Mouse (Mus musculus): ENCODE results near the gene Tomm40.
A peak's percentile ranks its signal among the peaks of the same experiment; 100 is the strongest.

Tomm40 gene

DNA sequence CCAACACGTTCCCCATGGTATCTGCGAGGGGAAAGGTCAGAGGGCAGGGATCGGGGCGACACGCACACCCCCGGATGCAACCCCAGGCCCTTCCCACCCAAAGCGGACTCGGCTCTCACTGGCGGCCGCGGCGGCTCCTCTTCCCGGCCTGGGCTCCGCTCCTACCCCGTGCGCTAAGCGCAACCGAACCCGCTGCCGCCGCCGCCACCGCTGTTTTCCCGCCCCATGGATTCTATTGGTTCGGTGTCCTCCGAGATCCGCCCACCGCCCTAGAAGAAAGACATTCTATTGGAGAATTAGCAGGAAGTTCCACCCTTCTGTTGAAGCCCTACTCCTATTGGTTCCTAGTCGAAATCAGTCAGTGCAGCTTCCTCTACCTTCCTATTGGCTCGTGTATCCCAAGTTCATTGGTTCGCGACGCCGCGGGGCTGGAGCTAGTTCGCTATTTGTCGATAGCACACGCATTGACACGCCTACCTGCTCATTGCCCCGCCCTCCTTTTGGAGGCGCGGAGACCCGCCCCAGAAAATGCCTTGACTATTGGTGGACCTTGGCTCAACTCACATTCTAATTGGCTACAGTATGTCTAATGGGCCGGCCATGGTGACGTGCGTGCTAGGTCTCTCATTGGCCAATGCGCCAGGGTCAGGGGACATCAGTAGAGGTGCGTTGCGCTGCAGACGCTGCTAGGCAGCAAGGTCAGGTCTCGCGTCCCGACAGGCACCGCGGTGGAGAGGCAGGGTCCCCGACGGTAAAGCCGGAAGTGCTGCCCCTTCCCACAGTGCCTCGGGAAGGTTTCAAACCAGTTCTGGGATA is at the start of gene Tomm40:
Gene Tomm40, minus strand, starts transcription at position 200 of the 816 bp plus-strand sequence.
- peak; percentile 100 for DNase-seq (ENCODE audit: low spot score)

DNA sequence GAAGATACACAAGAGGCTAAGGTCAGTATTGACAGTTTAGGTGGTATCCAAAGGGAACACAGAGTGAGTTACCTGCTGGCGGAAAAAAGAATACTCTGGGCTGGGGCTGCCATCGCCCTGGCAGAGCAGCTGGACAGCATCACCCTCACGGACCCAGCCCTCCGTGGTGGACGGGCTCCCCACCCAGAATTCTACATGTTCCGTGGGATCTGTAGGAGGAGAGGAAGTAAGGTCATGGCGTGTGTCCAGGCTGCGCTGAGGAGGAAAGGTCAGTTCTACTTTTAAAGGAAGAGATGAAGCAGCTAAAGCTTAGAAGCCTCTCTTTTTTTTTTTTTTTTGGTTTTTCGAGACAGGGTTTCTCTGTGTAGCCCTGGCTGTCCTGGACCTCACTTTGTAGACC is 49.3 kb upstream of the Tomm40 start:
- DNase-seq (ENCODE audit: low spot score), result no peak

DNA sequence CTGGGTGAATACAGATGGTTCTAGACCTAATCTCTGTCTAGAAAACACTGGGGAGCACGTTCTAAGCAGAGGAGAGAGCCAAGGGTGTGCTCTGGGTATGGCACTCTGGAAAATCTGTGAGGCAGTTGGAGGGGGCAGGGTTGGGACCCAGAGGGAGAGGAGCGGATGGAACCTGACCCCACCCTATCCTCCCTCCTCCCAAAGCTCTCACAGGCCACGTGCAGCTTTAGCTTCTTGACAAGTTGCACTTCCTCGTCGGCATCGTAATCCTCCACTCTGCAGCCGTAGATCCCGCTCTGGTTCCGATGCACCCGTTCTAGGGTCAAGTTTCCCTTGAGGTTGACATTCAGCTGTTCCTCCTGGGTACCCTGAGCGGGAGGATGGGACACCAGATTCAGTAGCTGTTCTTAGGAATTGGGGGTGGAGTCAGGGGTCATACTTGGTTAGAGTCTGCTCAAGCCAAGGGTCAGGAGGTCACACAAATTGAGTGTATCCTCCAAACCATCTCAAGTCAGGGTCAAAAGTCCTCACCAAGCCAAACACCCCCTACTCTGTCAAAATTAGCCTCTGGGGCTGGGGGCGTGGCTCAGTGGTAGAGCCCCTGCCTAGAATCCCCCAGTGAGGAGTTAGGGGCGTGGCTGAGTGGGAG is 48.7 kb upstream of the Tomm40 start:
- DNase-seq (ENCODE audit: low spot score), result no peak

DNA sequence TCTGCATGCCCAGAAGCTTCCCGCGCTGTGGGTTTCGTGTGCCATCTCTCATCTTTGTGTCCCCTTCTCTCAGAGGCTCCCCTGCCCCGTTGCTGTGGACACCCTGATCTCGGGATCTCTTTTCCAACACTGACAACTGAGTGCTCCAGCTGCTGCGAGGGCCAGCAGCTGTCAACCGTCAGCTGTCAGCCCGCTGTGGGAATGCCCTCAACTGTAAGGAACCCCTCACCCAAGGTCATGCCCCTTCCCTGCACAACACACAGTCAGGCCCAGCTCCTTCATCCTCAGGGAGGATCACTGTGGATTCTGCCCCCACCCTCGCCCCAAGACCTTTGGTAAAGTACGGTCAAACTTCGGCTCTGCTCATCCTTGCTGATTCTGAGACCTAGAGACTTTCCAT is 47.0 kb upstream of the Tomm40 start:
- DNase-seq (ENCODE audit: low spot score), result no peak

DNA sequence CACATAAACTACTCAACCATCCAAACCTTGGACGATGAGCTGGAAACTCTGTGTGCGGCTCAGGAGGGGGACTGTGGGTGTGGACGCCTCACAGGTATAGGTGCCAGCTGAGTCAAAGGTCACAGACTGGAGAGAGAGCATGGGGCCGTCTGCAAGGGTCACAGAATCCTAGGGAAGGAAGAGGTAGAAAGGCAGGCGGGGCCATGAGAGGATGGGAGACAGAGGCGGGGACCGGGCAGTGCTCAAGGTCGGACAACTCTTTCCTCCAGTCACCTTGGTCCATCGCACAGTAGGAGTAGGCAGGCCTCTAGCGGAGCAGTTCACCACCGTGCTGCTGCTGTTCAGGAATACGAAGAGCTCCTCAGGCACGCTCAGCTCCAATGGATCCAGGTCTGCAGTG is 44.8 kb upstream of the Tomm40 start:
- no peak for DNase-seq (ENCODE audit: low spot score)

DNA sequence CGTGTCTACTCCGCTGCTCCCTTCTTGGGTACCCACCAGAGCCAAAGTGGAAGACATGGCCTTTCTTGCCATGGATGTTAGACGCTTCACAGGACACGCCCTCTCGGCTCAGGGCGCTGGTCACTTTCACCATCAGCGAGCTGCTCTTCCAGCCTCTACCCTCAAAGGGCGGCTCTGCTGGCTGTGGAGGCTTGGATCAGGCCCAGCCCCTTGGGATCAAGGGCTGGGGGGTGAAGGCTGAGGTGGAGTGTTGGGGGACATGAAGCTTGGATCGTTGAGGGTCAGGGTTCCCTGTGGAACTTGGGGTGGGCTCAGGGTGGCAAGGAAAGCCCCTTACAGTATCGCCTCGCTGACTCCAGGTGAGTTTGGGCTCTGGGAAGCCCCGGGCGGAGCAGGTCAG is 43.4 kb upstream of the Tomm40 start:
- DNase-seq (ENCODE audit: low spot score), result no peak

DNA sequence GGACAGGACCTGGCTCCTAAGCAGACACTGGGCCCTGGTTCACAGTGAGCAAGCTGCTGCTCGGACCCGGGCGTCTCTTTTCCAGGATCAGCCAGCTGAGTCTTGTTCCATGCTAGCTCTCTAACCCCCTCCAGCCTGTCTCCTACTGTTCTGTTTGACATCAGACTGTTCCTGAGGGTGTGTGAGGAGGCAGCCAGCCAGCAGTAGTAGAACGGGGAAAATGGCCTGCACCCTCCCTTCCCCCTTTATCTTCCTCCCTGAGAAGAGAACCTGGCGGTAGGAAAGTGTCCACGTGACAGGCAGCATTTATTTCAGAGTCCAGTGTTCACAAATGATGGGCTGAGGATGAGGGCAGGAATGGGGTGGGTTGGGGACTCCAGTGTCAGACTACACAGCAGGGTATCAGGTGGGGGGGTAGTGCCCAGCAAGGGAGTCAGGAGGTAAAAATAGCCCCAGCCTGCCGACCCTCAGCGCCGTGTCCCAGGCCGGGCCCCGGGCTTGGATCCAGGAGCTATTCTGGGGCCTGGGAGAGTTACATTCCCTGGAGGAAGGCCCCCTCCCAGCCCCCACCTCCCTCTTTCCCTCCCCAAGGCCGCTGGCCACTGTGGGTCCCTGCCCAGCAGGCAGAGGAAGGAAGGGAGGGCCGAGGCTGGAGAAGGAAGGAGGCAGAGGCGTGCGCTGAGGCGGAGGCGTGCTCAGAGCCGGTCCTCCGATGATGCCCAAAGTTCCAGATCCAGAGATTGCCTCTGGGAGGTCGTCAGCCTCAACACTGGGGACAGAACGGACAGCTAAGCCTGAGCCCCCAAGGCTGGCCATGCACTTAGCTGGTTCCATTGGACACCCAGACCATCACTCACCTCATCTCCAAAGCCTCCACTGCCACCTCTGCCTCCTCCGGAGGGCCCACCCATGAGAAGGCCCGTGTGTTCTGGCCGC is 40.9 kb upstream of the Tomm40 start:
- DNase-seq (ENCODE audit: low spot score), result no peak

DNA sequence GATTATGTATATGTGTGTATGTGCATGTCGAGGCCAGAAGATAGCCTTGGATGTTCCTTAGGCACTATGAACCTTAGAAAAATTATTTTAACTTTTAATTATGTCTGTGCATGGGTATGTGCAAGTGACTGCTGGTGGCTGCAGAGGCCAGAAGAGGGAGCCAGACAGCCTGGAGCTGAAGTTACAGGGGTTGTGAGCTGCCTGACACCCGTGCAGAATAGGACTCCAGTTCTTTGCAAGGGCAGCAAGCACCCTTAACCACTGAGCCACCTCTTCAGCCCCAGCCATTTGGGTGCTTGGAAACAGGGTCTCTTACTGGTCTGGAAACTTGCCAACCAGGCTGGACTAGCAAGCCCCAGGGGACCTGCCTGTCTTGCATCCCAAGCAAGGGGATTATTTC is 39.8 kb upstream of the Tomm40 start:
- no peak for DNase-seq (ENCODE audit: low spot score)

DNA sequence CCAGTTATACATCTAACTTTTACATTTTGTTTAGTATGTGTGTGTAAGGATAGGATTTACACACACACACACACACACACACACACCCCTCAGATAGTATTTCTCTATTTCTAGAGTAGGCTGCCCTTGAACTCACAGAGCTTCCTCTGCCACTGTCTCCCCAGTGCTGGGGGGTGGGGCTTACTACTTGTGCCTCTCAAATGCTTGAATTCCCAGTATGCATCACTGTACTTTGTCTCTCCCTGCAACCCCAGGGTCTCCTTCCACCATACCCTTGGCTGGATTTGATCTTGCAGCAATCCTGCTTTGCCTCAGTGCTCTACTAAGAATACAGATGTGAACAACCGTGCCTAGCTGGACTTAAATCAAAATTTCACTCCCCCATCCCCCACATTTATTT is 38.8 kb upstream of the Tomm40 start:
- DNase-seq (ENCODE audit: low spot score), result no peak

DNA sequence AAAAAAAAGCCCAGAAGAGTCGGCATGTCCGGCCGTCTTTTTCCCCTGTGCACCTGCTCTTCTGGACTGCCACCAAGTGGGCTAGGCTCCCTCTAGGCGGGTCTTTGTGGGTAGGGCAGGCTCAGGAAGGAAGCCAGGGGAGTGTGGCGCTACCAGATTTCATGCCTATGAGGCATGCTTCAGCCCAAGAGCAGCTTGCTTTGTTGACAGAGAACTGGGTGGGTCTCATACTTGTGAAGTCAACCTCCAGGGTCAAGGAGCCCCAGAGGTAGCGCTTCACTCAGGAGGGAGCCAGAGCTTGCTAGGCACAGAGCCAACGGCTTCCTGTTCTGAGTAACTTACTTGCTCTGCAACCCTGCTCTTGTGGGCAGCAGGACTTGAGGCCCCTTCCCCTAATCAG is 38.3 kb upstream of the Tomm40 start:
- no peak for DNase-seq (ENCODE audit: low spot score)

DNA sequence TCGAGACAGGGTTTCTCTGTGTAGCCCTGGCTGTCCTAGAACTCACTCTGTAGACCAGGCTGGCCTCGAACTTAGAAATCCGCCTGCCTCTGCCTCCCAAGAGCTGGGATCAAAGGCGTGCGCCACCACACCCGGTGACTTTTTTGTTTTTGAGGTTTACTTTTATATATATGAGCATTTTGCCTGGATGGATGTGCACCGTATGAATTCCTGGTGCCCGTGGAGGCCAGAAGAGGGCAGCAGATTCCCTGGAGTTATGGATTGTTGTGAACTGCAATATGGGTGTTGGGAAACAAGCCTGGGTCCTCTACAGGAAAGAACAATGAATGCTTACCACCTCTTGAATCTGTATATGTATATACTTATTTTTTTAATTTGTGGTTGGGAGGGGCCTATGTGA is 37.4 kb upstream of the Tomm40 start:
- DNase-seq (ENCODE audit: low spot score), result no peak

DNA sequence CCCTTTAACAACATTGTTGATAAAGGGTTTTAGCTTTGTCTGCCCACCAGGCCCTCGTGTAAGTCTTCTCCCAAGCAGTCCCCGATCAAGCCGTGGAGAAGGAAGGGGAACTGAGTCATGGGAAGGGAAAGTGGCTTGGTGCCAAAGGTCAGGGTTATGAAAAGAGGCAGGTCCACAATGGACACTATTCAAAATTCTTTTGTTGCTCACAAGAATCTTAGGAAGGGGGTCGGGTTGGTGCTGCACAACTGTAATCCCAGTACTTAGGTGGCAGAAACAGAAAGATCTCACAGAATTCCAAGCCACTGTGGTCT is 35.8 kb upstream of the Tomm40 start:
- DNase-seq (ENCODE audit: low spot score), result no peak

DNA sequence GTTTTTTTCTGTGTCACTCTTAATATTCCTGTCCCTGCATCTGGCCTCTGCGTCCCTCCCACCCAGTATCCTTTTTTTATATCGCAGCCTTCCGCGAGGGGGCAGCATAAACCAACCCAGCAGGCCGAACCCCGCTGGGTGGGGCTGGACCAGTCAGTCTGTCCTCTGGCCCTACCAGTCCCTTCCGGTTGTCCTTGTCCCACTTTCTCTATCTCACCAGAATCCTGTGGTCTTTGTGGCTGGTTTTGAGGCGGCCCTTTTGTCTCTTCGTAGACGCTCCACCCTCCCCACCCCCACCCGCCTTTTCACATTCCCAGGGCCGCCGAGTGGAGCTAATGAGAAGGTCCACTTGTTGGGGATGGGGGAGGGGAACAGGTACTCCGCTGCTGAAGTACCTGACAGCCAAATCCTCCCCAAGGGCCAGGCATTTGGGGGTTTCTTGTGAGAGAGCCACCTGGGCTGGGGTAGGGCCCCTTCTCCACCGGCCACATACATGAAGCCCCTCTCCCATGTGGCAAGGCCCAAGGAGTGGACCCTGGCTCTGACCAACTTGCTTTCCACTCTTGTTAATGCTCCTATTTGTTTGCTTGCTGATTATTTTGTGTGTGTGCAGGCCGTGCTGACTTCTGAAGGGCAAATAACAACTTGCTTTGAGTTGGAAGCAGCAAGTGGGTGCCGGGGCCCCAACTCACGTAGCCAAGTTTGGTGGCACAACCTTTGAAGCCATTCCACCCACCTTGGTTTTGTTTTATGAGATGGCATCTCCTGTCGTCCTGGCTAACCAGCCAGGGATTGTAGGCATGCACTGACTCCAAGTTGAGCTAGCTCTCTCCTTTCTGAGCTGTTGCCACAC is 35.2 kb upstream of the Tomm40 start, which contains the start of gene Nectin2:
Gene Nectin2, minus strand, starts transcription at position 267 of the 853 bp plus-strand sequence.
- peak; percentile 82 for DNase-seq (ENCODE audit: low spot score)

DNA sequence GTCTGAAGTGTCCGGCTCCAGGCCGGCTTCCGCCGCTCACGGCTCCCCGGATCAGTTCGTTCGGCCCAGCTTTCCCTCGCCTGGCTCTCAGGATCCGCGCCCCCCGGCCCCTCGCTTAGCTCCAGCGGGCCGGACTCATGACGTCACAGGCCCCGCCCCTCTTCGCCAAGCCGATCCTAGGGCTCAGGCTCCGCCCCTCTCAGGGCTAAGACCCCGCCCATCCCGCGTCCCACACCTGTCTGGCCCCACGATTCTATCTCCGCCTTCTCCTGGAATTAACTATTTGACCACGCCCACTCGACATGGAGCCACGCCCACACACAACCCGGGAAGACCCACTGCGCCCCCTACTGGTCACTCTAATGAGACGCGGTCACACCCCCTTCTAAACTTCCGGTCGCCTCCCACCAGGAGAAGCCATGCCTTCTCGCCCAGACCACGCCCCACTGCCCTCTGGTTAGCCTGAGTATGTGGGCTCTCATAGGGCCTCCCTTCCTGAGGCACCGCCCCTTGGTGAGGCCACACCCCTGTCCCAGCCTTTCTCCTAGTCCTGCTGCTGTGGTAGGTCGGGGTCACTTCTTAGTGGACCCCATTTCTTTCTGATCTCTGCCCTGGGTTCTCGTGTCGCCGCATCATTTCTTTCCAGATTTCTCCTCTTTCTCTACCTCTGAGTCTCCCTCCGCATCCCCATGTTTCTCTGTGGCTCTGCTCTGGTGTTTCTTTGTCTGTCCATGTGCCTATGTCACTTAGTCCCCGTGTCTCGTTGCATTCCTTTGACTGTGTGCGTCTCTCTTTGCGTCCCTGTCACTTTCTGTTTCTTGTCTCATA is 34.4 kb upstream of the Tomm40 start:
- peak; percentile 94 for DNase-seq (ENCODE audit: low spot score)

DNA sequence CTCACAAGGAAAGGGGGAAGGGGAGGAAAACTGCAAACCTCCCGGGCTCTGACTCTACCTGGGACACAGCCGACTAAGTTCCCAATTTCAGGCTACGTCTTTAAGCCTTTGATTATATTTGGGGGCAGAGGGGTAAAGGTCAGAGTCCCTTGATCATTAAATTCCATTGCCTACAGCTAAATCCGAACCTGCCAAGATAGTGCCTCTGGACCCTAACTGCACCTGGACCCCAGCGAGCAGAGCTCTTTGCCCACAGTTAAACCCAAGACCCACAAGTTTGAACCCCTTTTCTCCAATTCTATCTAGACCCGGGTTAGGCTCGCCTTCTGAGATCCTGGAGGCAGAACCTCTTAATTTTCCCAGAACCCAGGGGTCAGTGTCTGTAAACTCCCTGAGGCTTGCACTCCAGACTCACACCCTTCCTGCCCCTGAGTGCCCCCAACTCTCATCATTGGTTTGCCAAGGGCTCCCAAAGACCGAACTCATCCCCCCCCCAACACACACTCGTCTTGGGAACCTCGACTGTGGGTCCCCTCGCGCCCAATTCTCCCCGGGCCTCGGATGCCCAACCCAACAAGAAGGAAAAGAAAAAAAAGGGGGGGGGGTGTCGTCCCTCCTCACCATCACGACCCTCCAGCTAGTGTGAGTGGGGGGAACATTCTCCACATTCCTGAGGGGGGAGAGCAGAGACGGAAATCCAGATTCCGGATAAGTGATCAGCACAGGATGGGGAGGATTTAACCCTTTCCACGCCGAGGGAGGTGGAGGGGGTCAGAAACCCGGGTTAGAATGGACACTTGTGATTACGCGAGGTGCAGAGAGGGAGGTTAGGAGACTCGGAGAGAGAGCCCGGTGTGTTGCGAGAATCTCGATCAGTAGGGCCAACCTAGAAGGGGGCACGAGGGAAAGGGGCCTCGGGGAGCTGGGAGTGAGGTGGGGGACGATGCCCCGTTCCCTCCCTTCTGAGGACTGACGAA is 33.3 kb upstream of the Tomm40 start:
- DNase-seq (ENCODE audit: low spot score), result peak; percentile 22

DNA sequence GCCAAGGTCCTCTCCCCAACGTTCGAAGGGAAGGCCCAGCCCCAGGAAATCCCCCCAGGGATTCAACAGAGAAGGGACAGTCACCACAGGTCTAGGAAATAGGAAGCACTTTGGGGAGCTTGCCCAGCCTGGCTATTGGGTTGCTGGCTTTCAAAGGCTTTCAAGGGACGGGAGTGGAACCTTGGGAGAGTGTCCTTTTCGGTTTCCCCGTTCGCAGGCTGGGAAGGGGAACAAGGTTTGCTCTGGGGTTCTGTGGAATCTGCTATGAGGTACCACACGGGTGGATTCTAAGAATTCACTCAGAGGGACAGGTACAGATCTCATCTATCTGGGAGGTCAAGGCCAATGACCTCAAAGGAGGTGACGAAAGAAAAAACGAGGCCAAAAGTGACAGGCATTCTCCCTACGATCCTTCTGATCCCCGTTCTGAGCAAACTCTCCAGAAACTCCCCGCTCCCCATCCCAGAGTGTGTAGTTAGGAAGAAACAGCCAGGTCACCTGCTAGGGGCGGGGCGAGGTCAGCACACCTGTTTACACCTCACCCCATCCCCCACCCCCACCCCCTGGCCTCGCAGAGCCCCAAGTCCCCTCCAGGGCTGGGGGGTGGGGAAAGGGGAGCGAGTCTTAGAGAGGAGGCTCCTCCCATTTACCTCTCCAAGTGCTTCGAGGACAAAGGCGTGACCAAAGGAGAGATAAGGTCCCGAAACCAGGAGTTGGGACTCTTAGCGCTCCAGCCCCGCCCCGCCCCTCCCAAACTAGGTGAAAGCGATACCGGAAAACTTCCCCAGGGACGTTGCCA is 32.4 kb upstream of the Tomm40 start:
- no peak for DNase-seq (ENCODE audit: low spot score)

DNA sequence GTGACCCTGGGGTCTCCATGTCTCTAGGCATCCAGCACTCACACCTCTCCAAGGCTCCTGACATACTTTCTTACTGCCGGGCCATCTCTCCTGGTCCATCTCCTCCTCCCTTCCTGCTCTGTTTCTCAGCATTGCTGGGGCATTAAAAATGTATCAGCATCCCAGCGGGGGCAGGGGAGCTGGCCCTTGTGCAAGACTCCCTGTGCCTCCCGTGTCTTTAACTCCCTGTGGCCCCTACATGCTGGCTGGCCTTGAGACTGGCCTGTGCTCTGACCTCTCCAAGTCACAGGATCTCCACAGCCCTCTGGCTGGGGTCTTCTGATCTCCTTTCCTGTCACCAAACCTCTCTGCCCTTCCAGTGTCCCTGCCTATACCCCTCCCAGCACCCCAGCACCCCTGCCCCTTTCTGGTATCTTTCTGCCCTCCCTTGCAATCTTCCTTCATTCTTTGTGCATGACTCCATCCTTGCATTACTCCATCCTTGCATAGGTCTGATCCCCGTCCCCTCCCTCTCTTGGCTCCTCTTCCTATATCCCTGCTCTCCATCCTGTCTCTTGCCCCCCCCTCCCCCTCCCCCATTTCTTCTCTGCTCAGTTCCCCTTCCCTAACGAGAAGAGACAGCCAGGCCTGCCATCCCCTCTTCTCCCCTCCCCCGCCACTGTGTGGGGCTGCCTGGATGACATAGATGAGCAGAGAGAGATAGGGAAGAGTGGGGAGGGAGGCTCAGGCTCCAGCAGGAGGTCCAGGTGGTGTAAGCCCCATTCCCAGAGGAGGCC is 31.4 kb upstream of the Tomm40 start:
- DNase-seq (ENCODE audit: low spot score), result no peak

DNA sequence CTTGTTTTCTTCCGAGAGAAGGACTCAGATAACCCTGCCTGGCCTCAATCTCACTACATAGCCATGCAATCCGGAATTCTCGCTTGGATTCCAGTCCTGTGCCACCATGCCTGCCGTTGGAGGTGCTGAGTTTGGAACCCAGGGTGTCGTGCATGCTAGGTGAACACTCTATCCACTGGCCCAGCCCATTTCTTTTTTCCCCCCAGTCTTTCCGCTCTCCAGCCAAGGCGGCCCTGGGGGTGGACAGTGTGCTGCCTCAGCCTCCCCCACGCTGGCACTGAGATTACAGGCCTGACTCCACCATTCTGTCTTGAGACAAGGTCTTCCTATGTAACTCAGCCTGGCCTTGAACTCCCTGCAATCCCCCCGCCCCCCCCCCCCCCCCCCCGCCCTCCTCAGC is 30.7 kb upstream of the Tomm40 start:
- no peak for DNase-seq (ENCODE audit: low spot score)

All from layer of hippocampus, adult 11-12 months (tissue).